In the genomic region with DNA sequence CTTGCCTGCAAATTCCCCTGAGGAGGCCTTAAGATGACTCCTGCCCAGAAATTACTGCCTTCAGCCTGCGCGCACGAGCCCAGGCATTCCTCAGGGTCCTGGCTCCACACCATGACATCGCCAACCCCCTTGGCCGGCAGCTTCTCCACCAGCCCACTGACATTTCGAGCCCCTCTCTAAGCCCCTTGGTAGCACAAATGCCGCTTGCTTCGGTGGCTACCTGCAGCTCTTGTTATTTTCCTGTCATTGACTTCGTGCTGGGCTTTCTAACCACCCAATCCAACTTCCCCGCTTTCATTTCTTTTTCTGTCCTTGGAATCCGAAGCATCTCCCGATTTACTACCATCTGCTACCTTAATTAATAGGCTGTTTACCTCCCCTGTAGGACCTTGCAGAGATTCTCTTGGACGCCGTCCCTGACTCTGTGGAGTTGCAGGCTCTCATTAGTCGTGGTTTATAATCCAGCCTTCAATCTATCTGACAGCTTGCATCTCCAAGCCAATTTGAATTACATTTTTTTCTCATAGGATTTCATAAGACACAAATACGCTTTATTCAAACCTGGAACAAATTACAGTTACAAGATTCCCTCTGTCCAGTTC, we compare ENCODE assay signal across 8 mouse cellular contexts.
DNase-seq lines count a peak whose midpoint lies in the region; ATAC-seq and TF ChIP-seq lines count a peak whose summit lies in the region.

No protein-coding gene starts in this region.

- H3K36me3 ChIP-seq in intestine, embryonic 14.5 days (ENCODE audit: control insufficient read depth, insufficient read depth, low read length): no peaks in the 10 kb centered on the region
- no peaks in the 10 kb centered on the region for H3K36me3 ChIP-seq in intestine, postnatal 0 days (ENCODE audit: control insufficient read depth, insufficient read depth)
- H3K36me3 ChIP-seq in hindbrain, postnatal 0 days (ENCODE audit: insufficient read depth, low read length): no peaks in the 10 kb centered on the region
- H3K36me3 ChIP-seq in neural tube, embryonic 12.5 days: no peaks in the 10 kb centered on the region

- H3K27ac ChIP-seq in intestine, embryonic 14.5 days (ENCODE audit: low read depth): peak overlapping the region; percentile 44; the same call in 1 of the 2 replicates
- no peak overlapping the region for H3K27ac ChIP-seq in intestine, postnatal 0 days (ENCODE audit: low read depth, low read length)
- H3K27ac ChIP-seq in hindbrain, postnatal 0 days: peak overlapping the region; percentile 41; the same call in 1 of the 2 replicates
- no peak overlapping the region for H3K27ac ChIP-seq in neural tube, embryonic 12.5 days

- H3K4me1 ChIP-seq in intestine, embryonic 14.5 days (replicated peaks; ENCODE audit: control insufficient read depth, insufficient read depth, low read length): peaks cover 13% of the 10 kb centered on the region
- peaks cover 4% of the 10 kb centered on the region; the same call in 1 of the 2 replicates for H3K4me1 ChIP-seq in intestine, postnatal 0 days (replicated peaks; ENCODE audit: control insufficient read depth, insufficient read depth, low read length)
- 0 out of 2 replicates have a peak, but pooled peaks cover 6% of the 10 kb centered on the region for H3K4me1 ChIP-seq in hindbrain, postnatal 0 days (ENCODE audit: insufficient read depth, low read length)
- no peaks in the 10 kb centered on the region for H3K4me1 ChIP-seq in neural tube, embryonic 12.5 days

- 17% methylated on average over 16 of the region's 16 CpGs for WGBS in intestine, embryonic 14.5 days
- 47% methylated on average over 16 of the region's 16 CpGs for WGBS in intestine, postnatal 0 days
- 13% methylated on average over 16 of the region's 16 CpGs for WGBS in hindbrain, postnatal 0 days
- WGBS in neural tube, embryonic 12.5 days: 21% methylated on average over 16 of the region's 16 CpGs

- no peak for TF ChIP-seq CTCF in intestine, postnatal 0 days (IDR thresholded peaks at IDR 0.05; ENCODE audit: low read depth)
- TF ChIP-seq CTCF in hindbrain, postnatal 0 days (IDR thresholded peaks at IDR 0.05; ENCODE audit: low read depth): no peak

- H3K27me3 ChIP-seq in intestine, embryonic 14.5 days (replicated peaks; ENCODE audit: control insufficient read depth, insufficient read depth, low read length): no peaks in the 10 kb centered on the region
- H3K27me3 ChIP-seq in intestine, postnatal 0 days (replicated peaks; ENCODE audit: control insufficient read depth, insufficient read depth, low read length): no peaks in the 10 kb centered on the region
- H3K27me3 ChIP-seq in hindbrain, postnatal 0 days (ENCODE audit: insufficient read depth, low read length): no peaks in the 10 kb centered on the region
- no peaks in the 10 kb centered on the region for H3K27me3 ChIP-seq in neural tube, embryonic 12.5 days (replicated peaks)

- H3K9ac ChIP-seq in intestine, embryonic 14.5 days (ENCODE audit: low read length): no peak overlapping the region
- H3K9ac ChIP-seq in intestine, postnatal 0 days (ENCODE audit: low read depth, low read length): no peak overlapping the region
- no peak overlapping the region for H3K9ac ChIP-seq in hindbrain, postnatal 0 days (replicated peaks; ENCODE audit: low read length)
- no peak overlapping the region for H3K9ac ChIP-seq in neural tube, embryonic 12.5 days

- no peak overlapping the region for H3K4me3 ChIP-seq in intestine, embryonic 14.5 days (ENCODE audit: low read depth, low read length)
- H3K4me3 ChIP-seq in intestine, postnatal 0 days (ENCODE audit: low read depth, low read length): no peak overlapping the region
- no peak overlapping the region for H3K4me3 ChIP-seq in hindbrain, postnatal 0 days (ENCODE audit: low read length)
- H3K4me3 ChIP-seq in neural tube, embryonic 12.5 days: no peak overlapping the region

- H3K9me3 ChIP-seq in intestine, embryonic 14.5 days (ENCODE audit: control insufficient read depth, low read length): 0 out of 2 replicates have a peak, but pooled peaks cover 3% of the 10 kb centered on the region
- no peaks in the 10 kb centered on the region for H3K9me3 ChIP-seq in intestine, postnatal 0 days (ENCODE audit: control insufficient read depth)
- no peaks in the 10 kb centered on the region for H3K9me3 ChIP-seq in hindbrain, postnatal 0 days (ENCODE audit: low read length)
- no peaks in the 10 kb centered on the region for H3K9me3 ChIP-seq in neural tube, embryonic 12.5 days

- intact Hi-C loops in heart, postnatal 25 days (cut with DNase I): no loop called here

- no peak for DNase-seq in intestine, embryonic 14.5 days (ENCODE audit: low spot score)
- DNase-seq in embryo, embryonic 10 days (ENCODE audit: low spot score): peak; percentile 52
- peak; percentile 80 for DNase-seq in hindbrain, postnatal 0 days (ENCODE audit: low spot score)
- DNase-seq in spleen, adult 12 weeks (ENCODE audit: low spot score): no peak
- no peak for DNase-seq in ovary, postnatal 36 days (ENCODE audit: low spot score)
- DNase-seq in heart, postnatal 25 days (ENCODE audit: low spot score): no peak

- ATAC-seq in intestine, embryonic 14.5 days (replicated peaks; ENCODE audit: low FRiP score, low TSS enrichment, low read depth): no peak
- no peak for ATAC-seq in intestine, postnatal 0 days
- no peak for ATAC-seq in hindbrain, postnatal 0 days
- ATAC-seq in neural tube, embryonic 12.5 days (ENCODE audit: low FRiP score, low read depth): no peak

- peak overlapping the region; percentile 23 for H3K4me2 ChIP-seq in intestine, embryonic 14.5 days (ENCODE audit: low read length)
- no peak overlapping the region for H3K4me2 ChIP-seq in intestine, postnatal 0 days (replicated peaks; ENCODE audit: low read depth)
- H3K4me2 ChIP-seq in hindbrain, postnatal 0 days (ENCODE audit: low read depth, low read length): peak overlapping the region; percentile 37
- peak overlapping the region; percentile 34 for H3K4me2 ChIP-seq in neural tube, embryonic 12.5 days (replicated peaks)

Comparison
In these comparisons a context has a peak if more than half of its experiments do, and no peak if none do; other contexts are left out.
1. H3K27ac ChIP-seq: peak in intestine, embryonic 14.5 days (single experiment) and hindbrain, postnatal 0 days (single experiment); none in intestine, postnatal 0 days (single experiment) and neural tube, embryonic 12.5 days (single experiment).
2. DNase-seq: peak in embryo, embryonic 10 days (single experiment) and hindbrain, postnatal 0 days (single experiment); none in intestine, embryonic 14.5 days (single experiment), spleen, adult 12 weeks (single experiment), ovary, postnatal 36 days (single experiment) and heart, postnatal 25 days (single experiment).